Mouse (Mus musculus) MEL (cell line): ENCODE measurements at regions not wholly inside any gene's neighbourhood (a gene's known extent, or its start where the extent isn't known, plus 50 kb on each side); places are given as distances from the start of the nearest gene placed in this dataset.

ENCODE experiments used
- TAL1 ChIP-seq: IDR thresholded peaks from 2 replicates; pipeline ENCODE4 v1.6.1; 2012; ENCODE audit warnings: mild to moderate bottlenecking, inconsistent platforms, low read length, moderate library complexity, mixed read lengths
- TBP ChIP-seq: IDR thresholded peaks from 2 replicates; pipeline ENCODE4 v1.8.0; 2011; ENCODE audit warnings: low read depth, low read length, improper control_type of control experiment

DNA sequence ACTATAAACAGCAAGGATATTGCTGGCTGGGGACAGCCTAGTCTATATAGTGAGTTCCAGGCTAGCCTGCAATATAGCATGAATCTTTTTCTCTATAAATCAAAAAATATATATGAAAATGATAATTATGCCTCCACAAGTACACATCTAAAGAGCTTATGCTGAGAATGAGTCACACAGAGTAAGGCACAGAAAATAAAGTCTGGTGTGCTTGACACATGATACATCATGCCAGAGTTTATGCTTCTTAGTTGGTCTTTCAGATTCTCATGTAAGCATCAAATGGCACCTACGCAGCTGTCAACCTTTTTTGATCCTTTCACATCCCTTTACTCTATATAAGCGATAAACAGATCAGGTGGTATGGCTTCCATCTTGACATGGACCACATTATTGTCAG is 289.6 kb downstream of the Lrriq3 start:
- no peak for TF ChIP-seq TBP
- no peak for TF ChIP-seq TAL1
